Mouse (Mus musculus) CH12.LX (cell line): Measurements from ENCODE around the gene Ncbp2.

Experiments
- CHD1 ChIP-seq: IDR thresholded peaks from 2 replicates; pipeline ENCODE4 v1.6.1; 2012; ENCODE audit warnings: low read depth, low read length, improper control_type of control experiment, inconsistent platforms
- CTCF ChIP-seq, 2 experiments: IDR thresholded peaks in 1 of 2; conservative IDR thresholded peaks in 1 of 2; 2 replicates each; pipeline ENCODE4 v1.5.1; 2011 to 2012; ENCODE audit warnings: low read depth in 2 of 2, low read length in 2 of 2, improper control_type of control experiment in 1 of 2, inconsistent platforms in 1 of 2, mild to moderate bottlenecking in 1 of 2, moderate library complexity in 1 of 2
- EP300 ChIP-seq: IDR thresholded peaks from 2 replicates; pipeline ENCODE4 v1.6.1; 2011; ENCODE audit warnings: low read length, improper control_type of control experiment
- ETS1 ChIP-seq: conservative IDR thresholded peaks from 2 replicates; pipeline ENCODE4 v1.6.1; 2012; ENCODE audit warnings: low read depth, mild to moderate bottlenecking, inconsistent platforms, low read length, improper control_type of control experiment, moderate library complexity
- HCFC1 ChIP-seq: IDR thresholded peaks from 2 replicates; pipeline ENCODE4 v1.6.1; 2012; ENCODE audit warnings: low read depth, mild to moderate bottlenecking, inconsistent platforms, low read length, improper control_type of control experiment
- JUND ChIP-seq: conservative IDR thresholded peaks from 2 replicates; pipeline ENCODE4 v1.6.1; 2011; ENCODE audit warnings: low read depth, low read length, improper control_type of control experiment
- KAT2A ChIP-seq: IDR thresholded peaks from 2 replicates; pipeline ENCODE4 v1.6.1; 2012; ENCODE audit warnings: low read length, improper control_type of control experiment, inconsistent platforms; ENCODE audit not compliant: insufficient replicate concordance
- MEF2A ChIP-seq: IDR thresholded peaks from 2 replicates; pipeline ENCODE4 v1.6.1; 2014; ENCODE audit warnings: low read depth, mild to moderate bottlenecking, inconsistent platforms, low read length, improper control_type of control experiment, borderline replicate concordance
- NELFE ChIP-seq: IDR thresholded peaks from 2 replicates; pipeline ENCODE4 v1.6.1; 2011; ENCODE audit warnings: low read depth, low read length, improper control_type of control experiment
- POLR2A ChIP-seq: IDR thresholded peaks from 2 replicates; pipeline ENCODE4 v1.6.1; 2011; ENCODE audit warnings: low read depth, mild to moderate bottlenecking, improper control_type of control experiment, low read length
- POLR2AphosphoS2 ChIP-seq: IDR thresholded peaks from 2 replicates; pipeline ENCODE4 v1.6.1; 2011; ENCODE audit warnings: low read depth, low read length, improper control_type of control experiment
- ZKSCAN1 ChIP-seq: IDR thresholded peaks from 2 replicates; pipeline ENCODE4 v1.6.1; 2012; ENCODE audit warnings: low read depth, inconsistent platforms, low read length, improper control_type of control experiment, borderline replicate concordance

- no peak for TF ChIP-seq MEF2A
- TF ChIP-seq ETS1: no peak
- TF ChIP-seq ZKSCAN1: no peak
- TF ChIP-seq POLR2AphosphoS2: no peak
- TF ChIP-seq CTCF (conservative IDR thresholded peaks at IDR 0.05 in 1 of 2, IDR thresholded peaks at IDR 0.05 in 1 of 2; ENCODE audit: low read depth in 2 of 2, low read length in 2 of 2): no peak
- no peak for TF ChIP-seq POLR2A
- no peak for TF ChIP-seq EP300
- TF ChIP-seq CHD1: no peak
- no peak for TF ChIP-seq NELFE
- TF ChIP-seq JUND: no peak
- TF ChIP-seq KAT2A: no peak
- no peak for TF ChIP-seq HCFC1
These were observed 30.5 kb upstream of the Ncbp2 start for GRCm38 (mm10) chr16:31917776-31918175.
